Mouse (Mus musculus): ENCODE results near the gene Ephb4.

Gene Ephb4

DNA sequence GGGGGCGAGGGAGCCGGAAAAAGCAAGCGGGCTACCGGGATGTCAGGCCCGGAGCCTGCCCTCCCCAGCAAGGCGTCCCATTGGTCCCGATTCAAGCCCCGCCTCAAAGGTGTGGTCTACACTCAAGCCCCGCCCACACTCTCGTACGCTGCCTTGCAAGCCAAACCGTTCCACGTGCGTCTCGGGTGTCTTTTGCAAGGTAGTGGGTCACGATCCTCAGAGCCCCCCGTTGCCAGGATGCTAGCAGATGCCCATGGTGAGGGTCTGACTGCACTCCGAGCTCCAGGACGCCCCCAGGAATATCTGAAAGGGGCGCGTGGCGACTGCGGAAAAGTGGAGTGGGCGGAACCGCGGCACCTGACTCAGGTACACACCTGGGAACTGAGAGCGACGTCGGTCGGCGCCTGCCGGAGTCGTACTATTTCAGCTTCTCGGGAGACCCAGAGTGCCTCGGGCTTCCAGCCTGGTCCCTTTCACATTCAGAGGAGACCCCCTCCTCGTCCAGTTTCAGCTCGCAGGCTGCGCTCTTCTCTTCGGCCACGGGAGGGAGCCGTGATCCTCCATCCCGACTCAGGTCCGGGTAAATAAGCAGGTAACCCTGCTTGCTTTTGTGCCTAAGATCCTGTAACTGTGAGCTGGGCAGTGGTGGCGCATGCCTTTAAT, 16.3 kb upstream of the Ephb4 start, which contains the start of gene Slc12a9:
TSS of gene Slc12a9 (minus strand) at position 86 of the 663 bp plus-strand sequence.
- in situ Hi-C loops (cut with MboI, MseI), result loop anchor here in 1 of 2 experiments (25.0 kb wide), 1 partner anchor 429 kb away; no protein-coding TSS in a partner anchor

DNA sequence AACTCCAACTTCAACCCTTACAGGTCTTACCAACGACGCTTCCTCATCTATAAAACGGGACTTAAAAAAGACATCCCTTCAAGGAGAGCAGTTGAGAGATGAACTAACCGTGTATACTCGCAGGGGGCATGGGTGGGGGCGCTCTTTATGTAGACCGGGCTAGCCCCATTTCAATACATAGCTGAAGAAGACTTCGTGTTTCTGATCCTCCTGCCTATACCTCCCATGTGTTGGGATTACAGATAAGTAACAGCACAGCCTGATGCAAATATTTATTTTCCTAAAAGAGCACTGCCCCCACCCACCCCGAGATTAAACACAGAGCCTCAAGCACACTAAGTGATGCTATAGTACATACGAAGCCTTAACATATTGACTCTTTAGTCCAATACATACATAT, 15.6 kb upstream of the Ephb4 start:
- in situ Hi-C loops (cut with MboI, MseI), result loop anchor here in 1 of 2 experiments (25.0 kb wide), 1 partner anchor 428 kb away; no protein-coding TSS in a partner anchor

DNA sequence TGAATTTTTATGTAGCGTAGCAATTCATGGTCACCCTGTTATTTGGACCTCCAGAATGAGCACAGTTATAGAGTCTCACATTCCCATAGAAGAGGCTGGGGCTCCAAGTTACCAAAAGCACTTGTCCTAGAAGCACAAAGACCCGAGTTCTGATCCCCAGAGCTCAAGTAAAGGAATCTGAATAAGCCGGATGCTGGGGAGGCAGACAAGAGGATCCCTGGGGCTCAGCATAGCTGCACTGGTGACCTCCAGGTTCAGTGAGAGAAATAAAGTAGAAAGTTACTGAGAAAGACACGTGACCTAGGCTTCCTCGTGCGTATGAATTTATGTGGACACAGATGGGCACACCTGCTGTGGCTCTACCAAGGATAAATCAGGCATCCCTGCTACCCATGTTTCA, 14.8 kb upstream of the Ephb4 start:
- in situ Hi-C loops (cut with MboI, MseI), result loop anchor here in 1 of 2 experiments (25.0 kb wide), 1 partner anchor 427 kb away; no protein-coding TSS in a partner anchor

DNA sequence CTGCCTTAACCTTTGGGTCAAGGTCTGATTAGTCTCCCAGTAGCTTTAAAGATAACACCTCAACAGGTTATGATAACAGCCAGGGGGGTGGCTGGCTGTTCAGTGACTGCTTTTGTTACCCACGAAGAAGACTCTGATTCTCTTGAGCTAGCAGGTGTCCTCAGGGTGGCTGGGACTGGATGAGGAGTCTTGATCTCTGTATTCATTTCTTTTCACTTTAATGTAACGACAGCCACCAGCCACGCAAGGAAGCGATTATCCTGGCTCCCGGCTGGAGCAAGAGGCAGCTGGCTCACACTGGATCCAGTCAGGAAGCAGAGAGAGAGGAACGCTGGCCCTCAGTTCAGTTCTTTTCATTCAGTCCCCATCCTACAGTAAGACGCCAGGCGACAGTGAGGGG, 12.7 kb upstream of the Ephb4 start:
- in situ Hi-C loops (cut with MboI, MseI), result loop anchor here in 1 of 2 experiments (25.0 kb wide), 1 partner anchor 425 kb away; no protein-coding TSS in a partner anchor

DNA sequence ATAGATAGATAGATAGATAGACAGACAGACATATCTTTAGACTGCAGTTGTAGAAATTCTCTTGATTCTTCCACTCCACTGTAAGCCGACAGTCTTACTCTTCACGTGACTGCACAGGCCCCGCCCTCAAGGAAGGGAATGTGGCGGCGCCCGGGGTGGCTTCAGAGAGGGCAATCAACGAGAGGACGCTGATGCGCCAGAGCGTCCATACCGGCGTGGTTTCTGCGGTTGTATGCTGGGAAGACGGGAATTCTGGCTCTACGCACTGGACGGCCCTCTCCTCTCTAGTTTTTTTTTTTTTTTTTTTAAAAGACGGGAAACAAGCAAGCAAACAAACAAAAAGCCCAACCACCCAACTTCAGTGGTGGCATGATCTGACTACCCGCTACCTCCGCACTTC, 11.7 kb upstream of the Ephb4 start:
- in situ Hi-C loops (cut with MboI, MseI), result loop anchor here in 1 of 2 experiments (25.0 kb wide), 1 partner anchor 424 kb away; no protein-coding TSS in a partner anchor

DNA sequence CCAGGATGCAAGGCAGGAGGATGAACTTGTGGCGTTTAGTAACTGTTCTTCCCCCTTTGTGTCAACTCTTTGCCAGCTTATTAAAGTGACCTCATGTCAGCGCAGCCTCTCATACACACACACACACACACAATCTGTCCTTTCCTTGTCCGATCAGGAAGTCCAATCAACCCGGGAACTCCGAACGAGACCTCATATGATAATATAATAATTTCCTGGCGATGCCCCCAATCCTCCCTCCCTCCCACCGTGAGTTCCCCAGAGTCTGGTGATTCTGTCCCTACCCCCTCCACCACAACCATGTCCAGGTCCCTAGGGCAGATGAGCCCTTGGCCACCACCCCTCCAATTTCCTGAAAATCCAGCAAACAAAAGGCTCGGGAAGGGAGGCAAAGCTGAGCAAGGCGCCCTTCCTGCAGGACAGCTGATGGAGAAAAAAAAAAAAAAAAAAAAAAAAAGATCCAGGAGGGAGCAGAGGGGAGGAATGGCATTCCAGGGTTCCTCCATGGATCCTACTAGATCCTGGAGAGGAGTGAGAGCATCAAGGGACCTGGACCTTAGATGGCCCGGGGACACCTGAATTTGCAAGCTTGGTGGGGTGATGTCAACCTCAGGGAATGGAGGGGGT, 11.1 kb upstream of the Ephb4 start:
- in situ Hi-C loops (cut with MboI, MseI), result loop anchor here in 1 of 2 experiments (25.0 kb wide), 1 partner anchor 424 kb away; no protein-coding TSS in a partner anchor

DNA sequence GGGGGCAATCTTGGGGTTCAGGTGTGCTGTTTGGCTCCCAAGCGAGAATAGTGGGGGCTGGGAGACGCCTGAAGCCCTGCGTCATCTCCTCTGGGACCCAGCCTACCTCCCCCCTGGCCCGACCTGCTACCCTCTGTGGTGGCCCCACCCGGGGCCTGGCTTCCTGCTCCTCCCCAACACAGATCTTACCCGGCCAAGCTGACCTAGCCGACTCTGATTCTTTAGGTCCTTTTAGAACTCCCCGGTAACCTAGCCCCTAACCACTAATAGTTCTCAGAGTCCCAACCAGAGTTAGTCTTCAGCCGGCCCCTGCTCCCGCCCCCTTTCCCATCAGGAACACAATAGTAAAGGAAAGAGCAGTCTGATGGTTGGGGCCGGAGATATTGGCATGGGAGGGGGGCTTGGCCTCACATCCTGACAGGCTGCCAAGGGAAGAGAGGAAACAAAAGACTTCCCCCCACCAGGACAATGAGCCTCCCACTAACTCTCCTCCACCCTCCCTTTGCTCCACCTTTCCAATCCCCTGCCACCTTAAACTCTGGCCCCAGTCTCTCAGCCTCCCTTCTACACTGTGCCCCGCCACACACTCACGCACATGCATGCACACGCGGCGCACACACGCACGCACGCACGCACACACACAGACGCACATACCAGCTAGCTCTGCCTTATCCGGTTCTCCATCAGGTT, 10.5 kb upstream of the Ephb4 start:
- in situ Hi-C loops (cut with MboI, MseI), result loop anchor here in 1 of 2 experiments (25.0 kb wide), 1 partner anchor 423 kb away; no protein-coding TSS in a partner anchor

DNA sequence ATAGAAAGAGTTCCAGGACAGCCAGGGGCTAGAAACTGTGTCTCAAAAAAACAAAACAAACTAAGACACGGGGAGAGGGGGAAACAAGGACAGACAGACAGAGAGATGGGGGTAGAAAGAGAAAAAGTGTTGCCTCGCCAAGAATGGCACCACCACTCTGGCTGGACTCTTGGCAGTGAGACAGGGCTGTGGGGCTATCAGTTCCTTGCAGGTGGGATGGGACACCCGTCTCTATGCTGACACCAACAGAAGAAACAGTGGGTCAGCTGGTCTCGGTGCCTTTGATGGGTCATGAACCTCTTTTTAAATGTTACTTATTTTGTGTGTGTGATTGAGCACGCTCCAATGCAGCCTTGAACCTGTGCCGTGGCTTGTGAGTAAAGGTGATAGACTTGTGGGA, 9.7 kb upstream of the Ephb4 start:
- in situ Hi-C loops (cut with MboI, MseI), result loop anchor here in 1 of 2 experiments (25.0 kb wide), 1 partner anchor 422 kb away; no protein-coding TSS in a partner anchor

DNA sequence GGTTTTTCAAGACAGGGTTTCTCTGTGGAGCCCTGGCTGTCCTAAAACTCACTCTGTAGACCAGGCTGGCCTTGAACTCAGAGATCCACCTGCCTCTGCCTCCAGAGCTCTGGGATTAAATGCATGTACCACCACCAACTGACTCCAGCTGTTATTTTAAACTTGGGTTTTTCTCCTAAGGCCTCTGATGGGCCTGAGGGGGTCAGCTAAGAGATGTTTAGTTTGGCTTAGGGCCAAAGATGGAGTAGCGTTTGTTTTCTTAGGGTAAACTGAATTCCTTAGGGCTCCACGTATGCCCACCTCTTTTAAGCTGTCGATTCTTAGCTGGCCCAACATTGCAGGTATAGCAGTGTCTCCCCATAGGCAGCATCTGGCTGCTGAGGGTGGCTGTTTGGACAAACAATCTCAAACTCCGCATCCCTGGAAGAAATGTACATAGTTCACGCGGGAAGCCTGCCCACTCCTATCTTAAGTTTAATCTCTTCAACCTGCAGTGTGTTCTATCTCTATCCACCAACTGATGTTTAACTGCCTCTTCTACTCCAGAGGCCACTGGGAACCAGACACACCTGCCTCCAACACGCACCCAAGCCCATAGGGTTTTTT, 7.4 kb upstream of the Ephb4 start:
- in situ Hi-C loops (cut with MboI, MseI), result loop anchor here in 1 of 2 experiments (25.0 kb wide), 1 partner anchor 420 kb away; no protein-coding TSS in a partner anchor

DNA sequence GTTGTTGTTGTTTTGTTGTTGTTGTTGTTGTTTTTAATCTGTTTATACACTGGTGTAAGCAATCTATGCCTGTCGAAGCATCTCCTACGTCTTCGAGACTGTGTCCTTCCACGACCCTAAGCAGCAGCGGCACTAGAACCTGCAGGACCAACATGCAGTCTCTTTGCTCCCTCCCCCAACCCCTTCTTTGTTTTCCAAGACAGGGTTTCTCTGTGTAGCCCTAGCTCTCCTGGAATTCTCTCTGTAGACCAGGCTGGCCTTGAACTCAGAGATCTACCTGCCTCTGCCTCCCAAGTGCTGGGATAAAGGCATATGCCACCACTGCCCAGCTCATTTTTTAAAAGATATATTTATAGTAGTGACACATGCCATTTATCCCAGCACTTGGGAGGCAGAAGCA, 6.5 kb upstream of the Ephb4 start:
- in situ Hi-C loops (cut with MboI, MseI), result loop anchor here in 1 of 2 experiments (25.0 kb wide), 1 partner anchor 419 kb away; no protein-coding TSS in a partner anchor

DNA sequence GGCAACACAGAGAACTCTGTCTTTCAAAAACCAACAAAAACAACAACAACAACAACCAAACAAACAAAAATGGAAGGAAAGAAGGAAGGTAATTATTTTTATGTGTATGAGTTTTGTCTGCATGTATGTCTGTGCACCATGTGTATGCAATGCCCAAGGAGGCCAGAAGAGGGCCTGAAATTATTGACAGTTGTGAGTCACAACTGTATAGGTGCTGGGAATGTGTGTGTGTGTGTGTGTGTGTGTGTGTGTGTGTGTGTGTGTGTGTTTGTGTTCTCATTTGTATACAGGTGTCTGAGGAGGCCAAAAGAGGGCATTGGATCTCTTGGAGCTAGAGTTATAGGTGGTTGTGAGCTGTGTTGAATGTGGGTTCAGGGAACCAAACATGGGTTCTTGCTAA, 6.0 kb upstream of the Ephb4 start:
- in situ Hi-C loops (cut with MboI, MseI), result loop anchor here in 1 of 2 experiments (25.0 kb wide), 1 partner anchor 418 kb away; no protein-coding TSS in a partner anchor

DNA sequence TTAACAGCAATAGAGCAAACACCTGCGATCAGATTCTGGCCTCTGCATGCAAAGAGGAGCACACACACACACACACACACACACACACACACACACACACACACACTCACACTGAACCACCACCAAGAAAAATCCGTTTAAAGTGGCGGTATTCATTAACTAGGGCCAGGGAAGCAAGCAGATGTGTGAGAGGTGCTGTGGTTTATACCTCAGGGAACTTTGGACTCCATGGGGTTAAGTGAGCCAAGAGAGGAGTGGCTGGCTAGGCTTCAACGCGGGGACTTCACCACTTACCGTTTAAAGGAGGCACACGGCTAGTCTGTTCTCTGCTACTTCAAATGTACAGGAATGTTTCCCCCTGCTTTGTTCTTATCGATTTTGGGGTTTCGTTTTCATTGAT, 4.1 kb upstream of the Ephb4 start:
- in situ Hi-C loops (cut with MboI, MseI), result loop anchor here in 1 of 2 experiments (25.0 kb wide), 1 partner anchor 416 kb away; no protein-coding TSS in a partner anchor

DNA sequence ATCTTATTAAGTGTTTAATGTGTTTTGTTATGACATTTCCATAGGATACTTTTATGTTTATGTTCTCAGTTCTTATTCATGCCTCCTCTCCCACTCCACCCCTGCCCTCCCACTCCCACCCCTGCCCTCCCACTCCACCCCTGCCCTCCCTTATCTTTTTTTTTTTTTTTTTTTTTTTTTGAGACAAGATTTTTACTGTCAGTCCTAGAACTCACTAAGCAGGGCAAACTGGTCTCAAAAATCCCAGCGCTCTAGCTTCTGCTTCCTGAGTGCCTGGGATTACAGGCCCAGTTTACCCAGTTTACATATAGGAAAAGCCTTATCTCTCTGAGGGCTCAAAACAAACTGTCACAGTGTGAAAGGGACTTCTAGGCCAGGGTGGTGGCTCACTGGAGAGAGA, 3.5 kb upstream of the Ephb4 start:
- in situ Hi-C loops (cut with MboI, MseI), result loop anchor here in 1 of 2 experiments (25.0 kb wide), 1 partner anchor 416 kb away; no protein-coding TSS in a partner anchor

DNA sequence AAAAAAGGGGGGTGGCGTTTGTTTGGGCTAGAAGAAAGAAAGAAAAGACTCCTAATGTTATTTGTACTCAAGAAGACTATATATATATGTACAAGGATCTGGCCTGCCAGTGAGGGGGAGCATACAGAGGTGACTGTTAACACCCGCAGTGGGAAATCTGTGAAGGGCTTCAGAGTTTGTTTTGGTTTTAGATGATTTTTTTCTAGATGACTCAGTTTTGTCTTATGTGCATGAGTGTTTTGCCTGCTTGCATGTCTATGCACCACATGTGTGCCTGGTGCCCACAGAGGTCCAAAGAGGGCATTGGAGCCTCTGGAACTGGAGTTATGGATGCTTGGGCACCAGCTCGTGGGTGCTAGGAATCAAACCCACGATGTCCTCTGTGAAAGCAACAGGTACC, 2.9 kb upstream of the Ephb4 start:
- in situ Hi-C loops (cut with MboI, MseI), result loop anchor here in 1 of 2 experiments (25.0 kb wide), 1 partner anchor 415 kb away; no protein-coding TSS in a partner anchor

DNA sequence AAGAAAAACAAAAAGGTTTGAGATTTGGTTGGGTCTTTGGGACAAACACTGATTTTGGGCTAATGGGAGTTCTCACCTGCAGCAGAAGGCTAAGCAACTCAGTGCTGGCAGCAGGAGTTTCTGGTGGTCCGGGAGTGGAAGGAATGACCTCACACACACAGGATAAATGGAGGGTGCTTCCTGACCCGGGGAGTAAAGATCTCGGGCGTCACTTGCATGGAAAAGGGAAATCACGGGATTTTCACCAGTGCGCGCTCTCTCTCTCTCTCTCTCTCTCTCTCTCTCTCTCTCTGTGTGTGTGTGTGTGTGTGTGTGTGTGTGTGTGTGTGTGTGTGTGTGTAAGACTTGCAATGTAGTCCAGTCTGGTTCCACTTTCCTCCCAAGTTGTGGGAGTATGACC, 2.1 kb upstream of the Ephb4 start:
- in situ Hi-C loops (cut with MboI, MseI), result loop anchor here in 1 of 2 experiments (25.0 kb wide), 1 partner anchor 414 kb away; no protein-coding TSS in a partner anchor

DNA sequence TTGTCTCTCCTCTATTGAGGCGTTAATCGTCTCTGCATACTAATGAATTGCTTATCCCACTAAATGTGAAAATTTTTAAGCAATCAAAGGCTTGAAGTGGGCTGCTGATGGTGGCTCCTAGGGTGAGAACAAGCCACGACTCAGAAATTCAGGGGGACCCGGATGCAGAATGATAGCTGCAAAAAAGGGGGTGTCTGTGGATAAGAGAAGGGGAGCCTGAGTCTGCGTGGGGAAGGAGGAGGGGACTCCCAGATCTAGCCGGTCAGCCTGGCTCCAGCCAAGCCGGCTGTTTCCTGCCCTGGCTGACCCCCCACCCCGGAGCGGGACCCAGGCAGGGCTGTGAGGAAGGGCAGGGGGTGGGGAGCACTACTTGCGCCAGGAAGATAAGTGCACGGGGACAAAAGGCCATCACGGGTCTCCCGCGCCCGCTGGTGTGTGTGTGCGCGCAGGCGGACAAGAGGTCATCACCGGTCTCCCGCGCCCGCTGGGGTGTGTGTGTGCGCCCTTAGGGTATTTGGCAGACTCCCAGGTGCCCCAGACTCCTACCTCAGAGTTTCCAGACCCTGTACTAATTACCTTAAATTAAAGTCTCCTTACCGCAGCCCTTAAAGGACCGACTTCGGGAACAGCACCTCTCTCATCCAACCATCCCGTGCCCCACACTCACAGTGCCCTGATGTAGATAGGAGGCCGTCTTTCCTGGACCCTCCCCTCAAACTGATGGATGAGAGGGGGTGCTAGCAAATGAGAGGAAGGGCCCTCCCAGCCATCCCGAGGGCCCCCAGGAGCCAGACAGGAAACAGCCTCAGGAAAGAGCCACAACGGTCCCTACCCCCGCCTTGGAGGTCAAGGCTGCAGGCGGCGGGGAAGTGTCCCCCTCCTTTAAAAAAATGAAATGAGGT, 1.2 kb upstream of the Ephb4 start:
- in situ Hi-C loops (cut with MboI, MseI), result loop anchor here in 1 of 2 experiments (25.0 kb wide), 1 partner anchor 414 kb away; no protein-coding TSS in a partner anchor

DNA sequence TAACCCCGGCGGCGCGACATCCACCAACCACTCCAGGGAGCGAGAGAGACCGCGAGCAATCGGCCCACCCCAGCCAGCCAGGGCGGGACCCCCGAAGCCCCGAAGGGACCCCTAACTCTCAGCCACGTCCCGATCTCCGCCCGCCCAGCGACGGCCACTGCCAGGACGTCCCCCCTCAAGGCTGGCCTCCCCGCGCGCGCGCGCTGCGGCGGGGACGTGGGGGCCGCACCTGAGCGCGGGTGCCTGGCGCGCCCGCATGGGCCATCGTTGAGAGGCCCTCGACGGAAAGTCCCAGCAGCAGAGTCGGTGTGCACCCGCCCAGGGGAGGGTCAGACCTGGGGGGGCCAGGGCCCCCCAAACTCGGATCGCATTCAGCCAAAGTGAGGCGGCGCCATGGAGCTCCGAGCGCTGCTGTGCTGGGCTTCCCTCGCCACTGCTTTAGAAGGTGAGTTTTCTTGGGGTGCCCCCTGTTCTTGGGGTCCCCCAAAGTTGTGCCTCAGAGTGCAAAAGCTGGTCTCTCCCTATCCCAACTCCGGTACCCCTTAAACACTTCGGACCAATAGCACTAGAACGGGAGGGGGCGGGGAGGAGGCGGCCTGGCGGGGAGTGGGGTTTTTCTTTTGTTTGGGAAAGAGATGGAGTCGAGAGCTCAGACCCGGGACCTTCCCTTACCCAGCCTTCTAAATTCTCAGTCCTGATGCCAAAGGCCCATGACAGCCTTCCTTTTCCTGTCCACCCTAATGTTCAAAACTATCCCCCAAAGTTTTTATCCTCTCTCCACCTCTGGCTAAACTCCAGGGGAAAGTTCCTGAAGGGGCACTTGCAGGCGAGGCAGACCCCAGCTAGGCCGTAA, 522 bp downstream of the Ephb4 start:
- in situ Hi-C loops (cut with MboI, MseI), result loop anchor here in 1 of 2 experiments (5.0 kb wide), 1 partner anchor 92 kb away; no protein-coding TSS in a partner anchor

DNA sequence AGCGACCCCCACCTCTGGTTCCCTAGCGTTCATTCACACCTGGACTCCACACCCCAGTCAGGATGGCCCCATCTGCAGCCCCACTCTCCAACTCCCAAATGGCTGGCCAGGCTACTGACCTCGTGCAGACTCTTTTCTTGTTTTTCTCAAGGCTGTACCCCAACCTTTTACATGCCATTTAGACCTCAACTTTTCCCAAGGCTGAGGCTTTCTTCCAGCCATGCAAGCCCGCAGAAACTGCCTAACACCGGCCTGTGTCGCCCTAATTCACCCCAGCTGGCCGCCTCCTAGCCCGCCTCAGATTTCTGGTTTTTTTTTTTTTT, 1.1 kb downstream of the Ephb4 start:
- in situ Hi-C loops (cut with MboI, MseI), result loop anchor here in 1 of 2 experiments (5.0 kb wide), 1 partner anchor 91 kb away; no protein-coding TSS in a partner anchor

DNA sequence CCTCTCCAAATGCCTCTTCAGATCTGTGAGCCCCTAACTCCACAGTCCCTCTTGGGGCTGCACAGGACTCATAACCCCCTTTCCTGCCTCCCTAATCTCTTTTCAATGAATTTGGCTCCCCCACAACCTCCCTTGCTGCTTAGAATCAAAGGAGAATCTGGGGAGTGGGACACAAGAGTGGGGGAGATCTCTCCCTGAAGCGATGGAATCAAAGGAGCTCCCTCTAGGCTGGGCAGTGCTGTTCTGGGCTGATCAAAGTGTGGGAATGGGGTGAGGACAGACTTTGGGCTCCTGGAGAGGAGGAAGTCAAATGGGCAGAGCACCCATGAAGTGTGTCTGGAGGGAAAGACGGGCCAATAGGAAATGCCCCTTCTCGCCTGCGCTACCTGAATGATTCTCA, 1.5 kb downstream of the Ephb4 start:
- in situ Hi-C loops (cut with MboI, MseI), result loop anchor here in 1 of 2 experiments (5.0 kb wide), 1 partner anchor 91 kb away; no protein-coding TSS in a partner anchor

All from T-helper 17 cell (primary cell).